Mouse (Mus musculus): ENCODE data around the gene Prrt4.

The Prrt4 gene

DNA sequence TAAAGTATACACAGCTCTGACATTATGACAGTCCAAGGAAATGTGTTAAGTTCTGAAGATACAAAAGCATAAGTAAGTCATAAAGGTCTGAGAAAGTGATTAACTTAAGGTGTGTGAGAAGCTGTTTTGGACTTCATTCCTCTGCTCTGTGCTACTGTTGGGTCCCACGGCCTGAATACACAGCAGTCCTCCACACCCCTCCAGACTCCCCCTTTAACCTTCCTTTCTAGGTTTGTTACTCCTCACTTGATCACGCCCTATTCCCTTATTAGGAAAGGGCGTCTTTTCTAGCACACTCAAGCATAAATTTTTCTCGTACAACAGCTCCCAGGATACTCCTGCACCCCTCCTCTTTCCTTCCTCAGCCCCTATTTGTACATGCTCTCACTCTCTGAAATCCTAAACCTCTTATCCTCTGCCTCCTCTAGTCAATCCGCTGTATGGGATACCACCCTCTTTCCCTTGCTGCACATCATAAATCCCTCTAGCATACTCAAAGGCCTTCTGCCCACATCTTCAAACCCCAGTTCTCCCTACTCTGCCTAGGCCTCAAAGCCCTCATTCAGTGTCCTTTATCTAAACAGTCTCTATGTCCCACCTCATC lies 31.9 kb downstream of the Prrt4 start:
- DNase-seq (ENCODE audit: low spot score) = no peak

DNA sequence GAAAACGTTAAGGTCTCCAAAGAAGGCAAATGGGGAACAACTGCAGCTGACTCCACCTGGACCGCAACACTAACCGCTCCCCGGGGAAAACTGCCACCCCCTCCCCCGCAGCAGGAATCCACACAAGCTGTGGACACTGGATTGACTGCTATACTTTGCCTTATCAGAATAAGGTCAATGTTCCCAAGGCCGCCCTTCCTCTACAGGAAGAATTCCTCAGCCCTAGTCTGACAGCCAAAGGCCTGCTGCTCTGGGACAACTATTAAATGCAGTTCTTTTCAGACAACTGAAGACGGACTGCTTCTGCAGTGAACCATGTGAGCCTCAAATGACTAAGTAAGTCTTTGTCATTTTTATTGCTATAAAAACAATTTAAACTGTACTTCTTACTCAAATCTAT lies 32.7 kb downstream of the Prrt4 start:
- peak; percentile 52 for DNase-seq (ENCODE audit: low spot score)

DNA sequence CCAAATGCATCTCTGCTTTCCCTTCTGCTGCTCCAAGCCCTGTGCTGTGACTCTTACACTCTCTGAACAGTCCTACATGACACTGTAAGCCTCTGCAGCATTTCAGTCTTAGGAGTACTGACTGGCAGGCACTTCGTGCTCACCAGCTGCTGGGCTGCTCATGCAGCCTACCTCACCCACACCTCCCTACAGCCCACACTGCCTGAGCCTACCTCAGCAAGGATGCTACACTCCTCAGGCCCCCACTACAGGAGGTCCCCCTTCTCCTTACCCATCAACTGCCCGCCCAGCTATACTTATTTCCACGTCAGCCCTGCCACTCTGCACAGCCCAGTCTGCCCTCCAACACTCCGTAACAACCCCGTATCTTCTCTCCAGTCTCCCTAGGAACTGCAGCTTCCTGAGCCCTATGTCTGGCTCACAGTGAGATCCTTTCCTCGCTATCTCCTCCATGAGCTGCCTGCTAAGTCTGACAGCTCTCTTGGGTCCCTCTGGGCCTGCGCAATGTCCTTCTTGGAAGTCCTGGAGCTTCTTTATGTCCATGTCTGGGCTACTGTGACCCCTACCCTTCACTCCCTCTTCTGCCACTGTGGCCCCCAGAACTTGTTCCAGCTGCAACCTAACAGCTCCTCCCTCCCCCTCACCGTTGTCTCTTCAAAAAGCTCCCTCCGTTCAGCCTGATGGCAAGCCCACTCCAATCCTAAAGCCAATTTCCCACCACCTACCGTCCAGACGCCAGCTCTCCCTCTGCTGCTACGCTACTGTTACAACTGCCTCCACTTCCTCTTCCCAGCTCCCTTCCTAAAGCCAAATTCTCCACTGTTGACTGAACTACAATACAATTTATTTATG lies 33.7 kb downstream of the Prrt4 start:
- DNase-seq (ENCODE audit: low spot score) = no peak

DNA sequence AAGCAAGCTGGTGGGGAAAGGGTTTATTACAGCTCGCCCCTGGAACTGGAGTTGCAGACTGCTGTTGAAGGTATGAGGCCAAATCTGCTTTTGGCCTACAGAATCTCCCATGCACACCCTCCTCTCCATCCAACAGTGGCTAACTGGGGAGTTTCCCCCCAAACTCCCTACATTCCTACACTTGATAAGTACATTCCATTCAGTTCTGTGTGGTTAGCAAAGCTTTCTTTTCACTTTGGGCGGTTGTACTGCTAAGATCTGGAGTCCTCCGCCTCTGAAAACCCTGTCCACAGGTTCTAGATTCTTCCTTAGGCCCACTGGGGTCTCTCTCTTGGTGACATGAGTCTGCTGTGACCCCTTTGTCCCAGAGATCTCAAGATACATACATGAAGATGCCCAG lies 34.4 kb downstream of the Prrt4 start:
- DNase-seq (ENCODE audit: low spot score) = no peak

DNA sequence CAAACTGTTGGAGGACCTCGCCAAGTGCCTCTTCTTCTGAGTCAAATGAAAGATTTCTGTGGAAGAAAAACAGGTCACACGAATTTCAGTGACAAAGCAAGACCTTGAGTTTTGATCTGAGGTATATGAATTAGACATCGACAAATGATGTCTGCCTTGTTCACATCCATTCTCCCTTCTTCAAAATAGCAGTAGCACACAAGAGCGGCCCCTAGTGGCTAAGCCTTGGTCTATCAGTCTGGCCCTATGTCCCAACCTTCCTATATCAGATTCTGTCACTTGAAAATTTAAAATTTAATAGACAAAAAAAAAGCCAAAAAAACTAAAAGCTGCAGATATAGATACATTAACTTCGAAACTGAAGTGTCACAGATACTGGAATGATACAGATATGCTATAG lies 35.8 kb downstream of the Prrt4 start:
- DNase-seq (ENCODE audit: low spot score) = no peak

DNA sequence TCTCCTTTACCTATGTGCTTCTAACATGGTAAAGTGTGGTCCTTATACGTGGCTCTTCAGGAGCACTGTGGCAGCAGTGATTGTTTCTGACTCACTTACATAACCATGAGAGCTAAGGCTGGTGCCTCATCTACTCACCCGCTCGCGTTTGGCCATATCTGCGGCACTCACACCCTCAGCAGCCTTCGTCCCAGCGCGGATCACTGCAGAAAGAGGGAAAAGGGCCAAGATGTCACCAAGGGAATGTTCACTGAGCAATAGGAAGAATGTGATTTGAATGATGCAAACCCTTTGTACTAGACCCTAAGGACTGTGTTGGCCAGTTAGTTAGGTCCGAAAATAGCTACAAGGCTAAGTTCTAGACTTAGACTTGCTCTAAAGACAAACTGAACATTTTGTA lies 41.9 kb downstream of the Prrt4 start:
- DNase-seq (ENCODE audit: low spot score) = no peak

DNA sequence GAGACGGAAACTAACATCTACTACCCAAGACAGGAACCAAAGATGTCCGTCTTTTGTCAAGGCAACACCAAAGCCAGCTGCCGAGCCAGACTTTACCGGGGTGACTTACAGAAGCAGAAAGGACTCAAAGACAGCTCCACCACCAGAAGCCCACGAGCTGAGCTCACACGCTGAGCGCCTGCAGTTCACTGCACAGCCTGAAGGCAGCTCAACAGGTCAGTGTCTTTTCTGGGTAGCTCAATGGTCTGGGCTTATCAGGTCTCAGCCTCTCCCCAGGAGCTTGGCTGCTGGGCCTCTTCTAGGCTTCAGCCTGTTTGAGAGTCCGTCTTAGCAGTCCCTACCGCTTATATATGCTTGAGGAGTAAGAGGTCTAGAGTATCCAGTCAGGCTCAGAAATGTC lies 46.3 kb downstream of the Prrt4 start:
- DNase-seq (ENCODE audit: low spot score) = no peak

DNA sequence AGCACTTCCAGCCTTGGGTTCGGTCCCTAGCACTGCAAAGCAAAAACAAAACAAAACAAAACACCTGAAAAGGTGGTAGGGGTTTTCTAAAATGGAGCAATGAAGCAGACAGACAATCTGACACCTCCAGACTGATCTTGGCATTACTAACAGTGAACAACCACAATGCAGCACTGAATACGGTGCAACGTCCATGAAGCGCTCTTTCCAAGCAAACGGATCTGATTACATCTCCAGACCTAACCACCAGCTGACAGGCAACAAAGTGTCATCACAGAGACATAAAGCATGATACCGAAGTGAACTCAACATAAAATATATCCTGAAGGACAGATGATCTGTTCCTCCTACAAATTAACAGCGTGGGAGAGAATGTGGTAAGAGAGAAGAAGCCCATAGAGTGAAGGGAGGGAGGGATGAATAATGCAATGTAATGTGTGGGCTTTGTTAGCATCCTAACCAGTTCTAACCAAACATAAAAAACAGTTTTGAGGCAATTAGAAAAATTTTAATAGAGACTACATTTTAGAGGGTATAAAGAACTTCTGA lies 52.4 kb downstream of the Prrt4 start:
- no peak for DNase-seq (ENCODE audit: low spot score)

DNA sequence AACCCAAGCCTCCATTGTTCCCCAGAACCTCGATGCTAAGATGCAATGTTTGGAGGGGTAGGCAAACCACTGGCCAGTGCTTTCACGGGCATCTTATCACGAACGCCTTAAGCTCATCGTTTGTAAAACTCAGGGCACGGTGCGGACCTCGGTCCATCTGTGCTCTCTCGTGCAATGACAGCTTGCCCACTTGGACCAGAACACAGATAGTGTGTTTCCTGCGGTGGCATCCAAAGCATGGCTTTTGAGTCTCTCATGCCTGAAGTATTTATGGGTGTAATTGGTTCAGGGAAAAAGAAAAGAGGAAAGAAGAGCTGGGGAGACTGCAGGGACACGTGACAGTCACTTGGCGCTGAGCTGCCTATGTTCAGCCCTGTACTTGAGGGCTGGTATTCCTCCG lies 59.4 kb downstream of the Prrt4 start:
- DNase-seq (ENCODE audit: low spot score) = no peak

All from testis, postnatal 14 days (tissue).